Mouse (Mus musculus) ovary, adult 18-20 months (tissue): ENCODE measurements around the gene Glyctk.
"Not testable (repeated sequence)": the region's sequence is repeated elsewhere in the genome, so short reads cannot be mapped to it uniquely, and the experiment has no call there.

Experiments used
- DNase-seq: peaks from one replicate; pipeline ENCODE4 v3.0.0; 2022; ENCODE audit warnings: low spot score, mixed read lengths

The Glyctk gene

GRCm38 (mm10) chr9:106176769-106177168 is 18.8 kb upstream of the Glyctk start:
- no peak for DNase-seq

- no peak for DNase-seq
Observed at GRCm38 (mm10) chr9:106175552-106176200, 17.7 kb upstream of the Glyctk start.

- DNase-seq = no peak
Observed at GRCm38 (mm10) chr9:106173363-106173762, 15.4 kb upstream of the Glyctk start.

- DNase-seq = no peak
Observed at GRCm38 (mm10) chr9:106172527-106172926, 14.6 kb upstream of the Glyctk start.

GRCm38 (mm10) chr9:106171346-106172158 is 13.6 kb upstream of the Glyctk start:
- DNase-seq = peak; percentile 45

- peak; percentile 85 for DNase-seq
Observed at GRCm38 (mm10) chr9:106170556-106171345, 12.8 kb upstream of the Glyctk start, which contains the start of gene Wdr82. Gene Wdr82, plus strand, starts transcription at chr9:106170928.

GRCm38 (mm10) chr9:106169917-106170316 is 12.0 kb upstream of the Glyctk start:
- DNase-seq = no peak

- not testable (repeated sequence) for DNase-seq
Observed at GRCm38 (mm10) chr9:106169006-106169405, 11.1 kb upstream of the Glyctk start.

GRCm38 (mm10) chr9:106167703-106168102 is 9.8 kb upstream of the Glyctk start:
- no peak for DNase-seq

GRCm38 (mm10) chr9:106167241-106167640 is 9.3 kb upstream of the Glyctk start:
- no peak for DNase-seq

- DNase-seq = no peak
Observed at GRCm38 (mm10) chr9:106166709-106167108, 8.8 kb upstream of the Glyctk start.

GRCm38 (mm10) chr9:106160426-106160825 is 2.5 kb upstream of the Glyctk start:
- DNase-seq = no peak

GRCm38 (mm10) chr9:106159784-106160301 is 1.9 kb upstream of the Glyctk start:
- DNase-seq = peak; percentile 85

GRCm38 (mm10) chr9:106159237-106159636 is 1.3 kb upstream of the Glyctk start:
- no peak for DNase-seq

- no peak for DNase-seq
Observed at GRCm38 (mm10) chr9:106157623-106157925, 364 bp downstream of the Glyctk start.

GRCm38 (mm10) chr9:106156921-106157622 is 866 bp downstream of the Glyctk start:
- no peak for DNase-seq

- DNase-seq = no peak
Observed at GRCm38 (mm10) chr9:106156419-106156818, 1.5 kb downstream of the Glyctk start.

- no peak for DNase-seq
Observed at GRCm38 (mm10) chr9:106154106-106154505, 3.8 kb downstream of the Glyctk start.

- DNase-seq = no peak
Observed at GRCm38 (mm10) chr9:106149399-106149754, 8.6 kb downstream of the Glyctk start.

GRCm38 (mm10) chr9:106148541-106149398 is 9.2 kb downstream of the Glyctk start:
- DNase-seq = no peak

- no peak for DNase-seq
Observed at GRCm38 (mm10) chr9:106147851-106148431, 10.0 kb downstream of the Glyctk start.
